Mouse (Mus musculus): ENCODE data around the gene Zdhhc1. TPM values are rescaled to one million over a fixed set of nuclear protein-coding genes. Genes with fewer than 3 reads are reported as not detected.
A peak's percentile ranks its signal among the peaks of the same experiment; 100 is the strongest.

Zdhhc1 gene
- polyA plus RNA-seq, 1 experiment from 2014 or later, result 40.6 TPM

DNA sequence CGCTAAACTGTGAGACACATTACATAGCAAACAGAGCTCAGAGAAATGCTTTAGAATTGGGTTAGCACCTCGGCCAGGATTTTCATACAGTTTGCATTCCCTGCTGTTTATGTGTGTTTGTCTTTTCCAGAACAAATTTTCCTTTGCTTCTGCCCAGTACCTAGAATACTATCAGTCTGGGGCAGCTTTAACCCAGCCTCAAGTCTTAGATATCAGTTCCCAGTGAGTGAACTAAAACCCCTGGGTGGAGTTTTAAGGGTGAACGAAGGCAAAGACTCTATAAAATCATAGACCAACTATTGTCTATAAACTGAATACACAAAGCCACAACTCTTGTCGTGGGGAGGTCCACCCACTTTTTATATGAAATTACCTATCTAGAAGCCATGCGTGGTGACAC is 48.1 kb downstream of the Zdhhc1 start:
- DNase-seq (ENCODE audit: low spot score) (no peak), ATAC-seq (no peak)
- Histone ChIP-seq H3K9ac (replicated peaks; ENCODE audit: low read depth) (no peak overlapping the region), H3K9me3 (ENCODE audit: low read length) (no peaks in the 10 kb centered on the region), H3K4me3 (ENCODE audit: low read depth, low read length) (no peak overlapping the region), H3K27me3 (replicated peaks; ENCODE audit: insufficient read depth, low read length) (no peaks in the 10 kb centered on the region), H3K27ac (ENCODE audit: low read length) (no peak overlapping the region), H3K4me2 (replicated peaks; ENCODE audit: low read depth, low read length) (no peak overlapping the region), H3K36me3 (ENCODE audit: insufficient read depth, low read length) (no peaks in the 10 kb centered on the region), H3K4me1 (ENCODE audit: insufficient read depth, low read depth, low read length) (no peaks in the 10 kb centered on the region)
- WGBS, result 78% methylated on average over 5 of the region's 5 CpGs
- no peak for TF ChIP-seq EP300 (IDR thresholded peaks at IDR 0.05)
- TF ChIP-seq CTCF (IDR thresholded peaks at IDR 0.05), result no peak

DNA sequence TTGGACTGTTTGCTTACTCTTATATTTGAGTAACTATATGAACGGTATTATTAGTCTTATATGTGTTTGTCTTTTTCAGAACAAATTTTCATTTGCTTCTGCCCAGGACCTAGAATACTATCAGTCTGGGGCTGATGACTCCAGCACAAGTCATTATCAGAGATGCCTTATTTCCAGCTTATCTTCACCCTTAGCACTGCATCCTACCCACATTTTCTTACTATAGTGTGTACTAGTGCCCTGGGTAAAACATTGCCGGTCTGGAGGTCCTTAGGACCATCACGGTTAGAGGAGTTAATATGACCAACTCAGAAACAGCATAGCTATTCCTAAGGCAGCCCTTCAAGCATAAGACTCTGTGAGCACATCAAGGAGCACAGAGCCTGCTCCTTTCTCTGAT is 48.5 kb downstream of the Zdhhc1 start:
- Histone ChIP-seq H3K4me2 (replicated peaks; ENCODE audit: low read depth, low read length) (no peak overlapping the region), H3K36me3 (ENCODE audit: insufficient read depth, low read length) (no peaks in the 10 kb centered on the region), H3K4me1 (ENCODE audit: insufficient read depth, low read depth, low read length) (no peaks in the 10 kb centered on the region), H3K9ac (replicated peaks; ENCODE audit: low read depth) (no peak overlapping the region), H3K4me3 (ENCODE audit: low read depth, low read length) (no peak overlapping the region), H3K27ac (ENCODE audit: low read length) (no peak overlapping the region), H3K9me3 (ENCODE audit: low read length) (no peaks in the 10 kb centered on the region), H3K27me3 (replicated peaks; ENCODE audit: insufficient read depth, low read length) (no peaks in the 10 kb centered on the region)
- TF ChIP-seq CTCF (IDR thresholded peaks at IDR 0.05) (no peak), EP300 (IDR thresholded peaks at IDR 0.05) (no peak)
- DNase-seq (ENCODE audit: low spot score) (no peak), ATAC-seq (no peak)
- WGBS, result 84% methylated on average over 3 of the region's 3 CpGs

DNA sequence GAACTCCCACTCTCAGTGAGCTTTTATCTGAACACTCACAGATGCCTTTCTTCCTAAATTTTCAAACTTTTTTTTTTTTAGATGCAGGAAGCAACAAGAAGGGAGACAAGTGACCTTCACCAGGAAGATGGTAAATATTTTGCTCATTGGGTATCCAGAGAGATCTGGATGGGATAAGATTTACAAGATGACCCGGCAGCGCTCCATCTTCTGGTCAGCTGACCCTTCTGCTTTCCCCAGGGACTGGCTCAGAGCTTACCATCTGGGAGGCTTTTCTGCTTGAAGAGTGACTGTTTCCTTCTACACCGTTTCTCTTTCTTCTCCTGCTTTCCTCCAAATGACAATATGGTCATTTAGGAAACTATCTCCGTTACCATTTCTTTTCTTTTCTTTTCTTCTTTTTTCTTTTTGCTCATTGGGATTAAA is 50.6 kb downstream of the Zdhhc1 start:
- H3K27me3 ChIP-seq (replicated peaks; ENCODE audit: insufficient read depth, low read length), result no peaks in the 10 kb centered on the region
- no peak for DNase-seq (ENCODE audit: low spot score)
- ATAC-seq, result no peak
- 45% methylated on average over 4 of the region's 4 CpGs for WGBS
- no peaks in the 10 kb centered on the region for H3K4me1 ChIP-seq (ENCODE audit: insufficient read depth, low read depth, low read length)
- no peak overlapping the region for H3K27ac ChIP-seq (ENCODE audit: low read length)
- H3K36me3 ChIP-seq (ENCODE audit: insufficient read depth, low read length), result no peaks in the 10 kb centered on the region
- no peak overlapping the region for H3K4me3 ChIP-seq (ENCODE audit: low read depth, low read length)
- no peak overlapping the region for H3K9ac ChIP-seq (replicated peaks; ENCODE audit: low read depth)
- H3K9me3 ChIP-seq (ENCODE audit: low read length), result no peaks in the 10 kb centered on the region
- TF ChIP-seq EP300 (IDR thresholded peaks at IDR 0.05), result no peak
- TF ChIP-seq CTCF (IDR thresholded peaks at IDR 0.05), result no peak
- H3K4me2 ChIP-seq (replicated peaks; ENCODE audit: low read depth, low read length), result no peak overlapping the region

DNA sequence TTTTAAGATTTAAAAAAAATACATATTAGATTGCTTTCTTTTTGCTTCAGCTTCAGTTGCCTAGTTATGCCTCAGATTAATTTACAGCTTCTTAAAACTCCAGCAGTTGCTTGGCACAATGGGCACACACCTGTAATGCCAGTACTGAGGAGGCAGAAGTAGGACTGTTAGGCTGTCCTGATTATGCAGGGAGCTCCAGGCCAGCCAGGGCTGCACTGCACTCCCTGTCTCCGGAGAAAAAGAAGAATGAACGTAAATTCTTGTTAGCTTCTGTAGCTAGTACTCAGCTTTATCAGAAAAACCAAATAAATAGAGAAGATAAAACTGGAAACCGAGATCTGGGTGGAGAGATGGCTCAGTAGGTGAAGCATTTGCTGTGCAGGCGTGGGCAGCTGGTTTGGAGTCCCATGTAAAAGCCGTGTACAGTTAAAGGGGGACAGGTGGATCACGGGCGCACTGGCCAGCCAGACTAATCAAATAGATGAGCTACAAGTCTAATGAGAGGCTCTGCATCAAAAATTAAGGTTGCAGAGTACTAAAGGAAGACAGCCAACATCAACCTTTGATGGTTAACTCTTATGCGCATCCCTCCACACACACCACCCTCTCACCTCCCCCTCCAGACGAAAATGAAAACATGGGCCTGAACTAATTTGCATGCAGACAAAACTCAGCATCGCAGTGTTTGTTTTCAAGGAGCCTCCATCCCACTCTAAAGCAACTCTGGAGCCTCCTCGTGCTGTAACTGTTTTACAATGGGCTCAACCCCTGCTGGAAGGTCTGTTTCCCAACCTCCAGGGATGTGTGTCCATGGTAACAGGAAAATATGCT is 51.2 kb downstream of the Zdhhc1 start:
- DNase-seq (ENCODE audit: low spot score), result no peak

DNA sequence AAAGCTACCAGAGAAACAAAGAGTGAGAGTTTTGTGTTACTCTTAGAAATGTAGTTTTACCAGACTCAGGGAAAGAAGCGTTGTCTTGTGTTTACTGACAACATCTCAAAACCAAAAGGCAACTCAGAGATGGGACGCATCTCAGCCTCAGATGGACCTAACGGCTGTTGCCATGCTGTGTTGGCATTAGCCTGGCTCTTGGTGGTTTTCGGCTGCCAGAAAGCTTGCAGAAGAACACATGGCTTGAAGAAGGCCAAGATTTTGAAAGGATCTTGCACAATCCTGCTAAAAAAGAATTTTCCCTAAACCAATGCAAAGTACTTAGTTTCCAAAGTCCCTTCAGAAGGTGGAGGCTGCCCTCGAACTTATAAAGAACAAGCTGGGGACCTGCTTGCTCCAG is 54.0 kb downstream of the Zdhhc1 start:
- Histone ChIP-seq H3K27me3 (replicated peaks; ENCODE audit: insufficient read depth, low read length) (no peaks in the 10 kb centered on the region), H3K4me2 (replicated peaks; ENCODE audit: low read depth, low read length) (no peak overlapping the region), H3K9me3 (ENCODE audit: low read length) (no peaks in the 10 kb centered on the region), H3K4me3 (ENCODE audit: low read depth, low read length) (no peak overlapping the region), H3K27ac (ENCODE audit: low read length) (no peak overlapping the region), H3K9ac (replicated peaks; ENCODE audit: low read depth) (no peak overlapping the region), H3K36me3 (ENCODE audit: insufficient read depth, low read length) (no peaks in the 10 kb centered on the region), H3K4me1 (ENCODE audit: insufficient read depth, low read depth, low read length) (no peaks in the 10 kb centered on the region)
- DNase-seq (ENCODE audit: low spot score) (peak; percentile 42), ATAC-seq (no peak)
- 76% methylated on average over 5 of the region's 5 CpGs for WGBS
- no peak for TF ChIP-seq CTCF (IDR thresholded peaks at IDR 0.05)
- no peak for TF ChIP-seq EP300 (IDR thresholded peaks at IDR 0.05)

More for the DNA sequence above, 51.2 kb downstream of the Zdhhc1 start:
- Histone ChIP-seq H3K9ac (replicated peaks; ENCODE audit: low read depth) (no peak overlapping the region), H3K27ac (ENCODE audit: low read length) (no peak overlapping the region), H3K4me2 (replicated peaks; ENCODE audit: low read depth, low read length) (no peak overlapping the region), H3K27me3 (replicated peaks; ENCODE audit: insufficient read depth, low read length) (no peaks in the 10 kb centered on the region), H3K4me3 (ENCODE audit: low read depth, low read length) (no peak overlapping the region), H3K36me3 (ENCODE audit: insufficient read depth, low read length) (no peaks in the 10 kb centered on the region), H3K4me1 (ENCODE audit: insufficient read depth, low read depth, low read length) (no peaks in the 10 kb centered on the region), H3K9me3 (ENCODE audit: low read length) (no peaks in the 10 kb centered on the region)
- no peak for ATAC-seq
- WGBS, result 35% methylated on average over 11 of the region's 11 CpGs
- TF ChIP-seq EP300 (IDR thresholded peaks at IDR 0.05) (no peak), CTCF (IDR thresholded peaks at IDR 0.05) (no peak)

DNA sequence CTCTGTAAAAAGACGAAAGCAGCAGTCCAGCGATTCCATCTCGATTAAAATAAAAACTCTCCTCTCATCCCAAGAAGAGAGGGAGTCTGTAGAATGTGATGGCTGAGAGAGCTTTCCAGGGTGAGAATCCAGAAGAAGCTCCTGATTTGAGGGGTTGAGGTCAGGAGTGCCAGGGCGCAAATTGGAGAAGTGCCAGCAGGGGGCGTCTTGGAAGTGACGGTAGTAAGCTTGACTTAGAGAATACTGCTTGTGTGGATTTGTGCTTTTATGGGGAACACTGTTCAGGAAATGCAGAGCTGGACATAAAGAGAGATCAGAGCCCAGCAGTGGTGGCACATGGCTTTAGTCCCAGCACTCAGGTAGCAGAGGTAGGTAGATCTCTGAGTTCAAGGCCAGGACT is 55.3 kb downstream of the Zdhhc1 start:
- no peak overlapping the region for H3K9ac ChIP-seq (replicated peaks; ENCODE audit: low read depth)
- H3K27me3 ChIP-seq (replicated peaks; ENCODE audit: insufficient read depth, low read length), result no peaks in the 10 kb centered on the region
- H3K27ac ChIP-seq (ENCODE audit: low read length), result no peak overlapping the region
- TF ChIP-seq CTCF (IDR thresholded peaks at IDR 0.05) (peak; percentile 64), EP300 (IDR thresholded peaks at IDR 0.05) (no peak)
- no peaks in the 10 kb centered on the region for H3K36me3 ChIP-seq (ENCODE audit: insufficient read depth, low read length)
- H3K4me3 ChIP-seq (ENCODE audit: low read depth, low read length), result no peak overlapping the region
- H3K4me2 ChIP-seq (replicated peaks; ENCODE audit: low read depth, low read length), result no peak overlapping the region
- DNase-seq (ENCODE audit: low spot score) (peak; percentile 45), ATAC-seq (no peak; the same call in 1 of the 2 replicates)
- no peaks in the 10 kb centered on the region for H3K4me1 ChIP-seq (ENCODE audit: insufficient read depth, low read depth, low read length)
- WGBS, result 7% methylated on average over 6 of the region's 6 CpGs
- no peaks in the 10 kb centered on the region for H3K9me3 ChIP-seq (ENCODE audit: low read length)
